Mouse (Mus musculus) forebrain, embryonic 12.5 days (tissue): ENCODE measurements around the gene Gm5662. TPM values are rescaled to one million over a fixed set of nuclear protein-coding genes. Genes with fewer than 3 reads are reported as not detected.
"Not testable (repeated sequence)": the region's sequence is repeated elsewhere in the genome, so short reads cannot be mapped to it uniquely, and the experiment has no call there.

Experiments
- ATAC-seq: fragments of 200-750 bp; cut with Nextera tagmentation; 2 replicates; pipeline ENCODE4 v1.8.0; 2017; ENCODE audit warnings: moderate TSS enrichment; ENCODE audit not compliant: low FRiP score
- H3K27ac ChIP-seq: fragments of 300-500 bp; sonication (generic); 2 replicates; pipeline ENCODE4 v1.5.1; 2016; ENCODE audit warnings: mild to moderate bottlenecking
- H3K27me3 ChIP-seq: fragments of 300-500 bp; sonication (generic); 2 replicates; pipeline ENCODE4 v1.6.1; 2016; ENCODE audit warnings: mild to moderate bottlenecking
- H3K36me3 ChIP-seq: fragments of 300-500 bp; sonication (generic); replicated peaks from 2 replicates; pipeline ENCODE4 v1.6.1; 2016; ENCODE audit warnings: mild to moderate bottlenecking
- H3K4me1 ChIP-seq: fragments of 300-500 bp; sonication (generic); 2 replicates; pipeline ENCODE4 v1.6.1; 2016
- H3K4me2 ChIP-seq: fragments of 300-500 bp; sonication (generic); 2 replicates; pipeline ENCODE4 v1.6.1; 2016; ENCODE audit warnings: mild to moderate bottlenecking, moderate library complexity
- H3K4me3 ChIP-seq: fragments of 300-500 bp; sonication (generic); replicated peaks from 2 replicates; pipeline ENCODE4 v1.5.1; 2016; ENCODE audit warnings: mild to moderate bottlenecking
- H3K9ac ChIP-seq: fragments of 300-500 bp; sonication (generic); 2 replicates; pipeline ENCODE4 v1.6.1; 2016; ENCODE audit warnings: mild to moderate bottlenecking
- H3K9me3 ChIP-seq: fragments of 300-500 bp; sonication (generic); 2 replicates; pipeline ENCODE4 v1.6.1; 2016
- WGBS: fragments of 180-500 bp; shearing (Covaris S2); methylation state at CpG from one replicate; pipeline ENCODE4 v1.1.7; 2016; 5-methylcytosine and 5-hydroxymethylcytosine counted together
- polyA plus RNA-seq: library from polyadenylated mRNA; unstranded; fragments of >200 nt; fragmentation: Nextera tagmentation; extraction: Ambion mirVana; gene quantifications from 2 replicates; pipeline ENCODE4 v1.2.1, GENCODE M21; 2016

Gm5662 gene
- not detected in 2 replicates for polyA plus RNA-seq

DNA sequence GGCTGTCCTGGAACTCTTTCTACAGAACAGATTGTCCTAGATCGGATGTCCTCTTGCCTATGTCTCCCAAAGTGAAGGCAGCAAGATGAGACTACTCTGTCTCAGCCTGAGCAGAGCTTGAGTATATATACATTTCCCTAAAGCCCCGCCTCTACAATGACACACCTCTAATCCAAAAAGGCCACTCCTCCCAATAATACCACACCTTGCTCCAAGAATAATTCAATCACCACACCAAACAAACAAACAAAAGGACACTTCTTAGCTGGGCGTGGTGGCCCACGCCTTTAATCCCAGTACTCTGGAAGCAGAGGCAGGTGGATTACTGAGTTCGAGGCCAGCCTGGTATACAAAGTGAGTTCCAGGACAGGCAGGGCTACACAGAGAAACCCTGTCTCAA is at the start of gene Gm5662:
Gene Gm5662 (minus strand): TSS at position 101 of the 400 bp plus-strand sequence.
- H3K36me3 ChIP-seq, H3K27me3 ChIP-seq, ATAC-seq, H3K4me1 ChIP-seq, H3K27ac ChIP-seq, H3K9me3 ChIP-seq, H3K9ac ChIP-seq, H3K4me3 ChIP-seq, H3K4me2 ChIP-seq: not testable (repeated sequence)
- 89% methylated on average over 5 of the region's 5 CpGs for WGBS

- ATAC-seq, H3K36me3 ChIP-seq, H3K9ac ChIP-seq, H3K4me1 ChIP-seq, H3K27me3 ChIP-seq, H3K9me3 ChIP-seq, H3K4me3 ChIP-seq, H3K27ac ChIP-seq, H3K4me2 ChIP-seq: not testable (repeated sequence)
- WGBS = 89% methylated on average over 2 of the region's 2 CpGs
Measured at GRCm38 (mm10) chr12:88323926-88324325, 49.6 kb upstream of the Gm5662 start, which contains the start of gene Gm5039. TSS of gene Gm5039 (minus strand) at chr12:88324026.

DNA sequence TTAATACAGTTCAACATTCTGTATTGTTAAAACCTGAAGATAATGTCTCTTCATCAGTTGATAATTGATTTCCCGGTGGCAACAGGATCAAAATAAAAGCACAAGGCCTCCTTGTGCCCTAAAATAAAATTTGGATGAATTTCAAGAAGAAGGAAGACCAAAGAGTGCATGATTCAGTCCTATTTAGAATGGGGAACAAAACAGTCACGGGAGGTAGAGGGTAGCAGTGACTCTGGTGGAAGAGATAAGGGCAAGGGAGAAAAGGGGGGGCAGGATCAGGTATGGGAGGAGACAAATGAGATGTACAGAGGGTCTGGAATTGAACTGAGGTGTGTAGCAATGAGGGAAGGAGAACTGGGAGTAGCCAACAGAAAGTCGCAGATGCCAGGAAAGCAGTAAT is 40.3 kb upstream of the Gm5662 start:
- Histone ChIP-seq H3K27ac (no peak overlapping the region), H3K27me3 (no peaks in the 10 kb centered on the region), H3K9ac (no peak overlapping the region), H3K9me3 (no peaks in the 10 kb centered on the region), H3K4me1 (no peaks in the 10 kb centered on the region), H3K4me2 (no peak overlapping the region), H3K4me3 (no peak overlapping the region), H3K36me3 (no peaks in the 10 kb centered on the region)
- no peak for ATAC-seq
- 82% methylated on average over 3 of the region's 3 CpGs for WGBS

DNA sequence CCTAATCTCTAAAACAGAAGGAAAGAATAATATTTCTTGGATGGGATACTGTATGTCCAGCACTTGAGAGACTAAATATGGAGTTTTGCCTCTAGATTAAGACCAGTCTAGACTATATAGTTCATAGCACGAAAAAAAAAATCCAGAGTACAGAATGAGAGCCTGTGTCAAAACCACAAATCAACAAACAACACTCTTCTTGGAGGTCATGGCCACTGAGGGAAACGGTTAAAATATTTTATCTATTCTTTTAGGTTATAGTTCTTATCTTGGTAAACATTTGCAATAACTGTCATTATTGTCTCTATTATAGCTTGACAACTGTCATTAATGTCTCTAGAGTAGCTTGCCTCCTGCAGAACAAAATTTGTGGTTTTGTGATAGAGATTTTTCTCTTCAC is 22.9 kb upstream of the Gm5662 start:
- not testable (repeated sequence) for H3K9ac ChIP-seq, H3K4me1 ChIP-seq, ATAC-seq, H3K27ac ChIP-seq, H3K9me3 ChIP-seq, H3K4me2 ChIP-seq, H3K27me3 ChIP-seq, H3K36me3 ChIP-seq, H3K4me3 ChIP-seq
- 75% methylated on average over 2 of the region's 2 CpGs for WGBS

GRCm38 (mm10) chr12:88293082-88293481 is 18.8 kb upstream of the Gm5662 start:
- not testable (repeated sequence) for H3K4me1 ChIP-seq, ATAC-seq, H3K27ac ChIP-seq, H3K27me3 ChIP-seq, H3K9me3 ChIP-seq, H3K9ac ChIP-seq, H3K36me3 ChIP-seq, H3K4me3 ChIP-seq, H3K4me2 ChIP-seq
- 82% methylated on average over 4 of the region's 4 CpGs for WGBS

DNA sequence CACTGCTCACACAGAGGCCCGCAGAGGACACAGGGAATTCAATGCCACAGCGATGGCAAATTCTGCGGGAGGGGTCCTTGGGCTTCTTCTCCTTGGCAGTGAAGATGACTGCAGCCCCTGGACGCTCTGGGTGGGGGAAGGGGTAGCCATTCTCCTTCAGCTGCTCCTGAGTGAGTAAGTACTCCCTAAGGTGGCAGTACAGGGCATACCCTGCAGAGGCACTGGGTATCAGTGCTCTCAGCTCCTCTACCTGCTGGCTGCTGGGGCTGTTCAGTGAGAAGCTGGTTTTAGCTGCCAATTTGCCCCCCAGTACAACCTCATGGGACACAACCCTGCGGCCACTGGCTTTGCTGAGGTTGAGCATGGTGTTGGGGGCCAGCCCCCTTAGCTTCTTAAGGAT is 10.9 kb upstream of the Gm5662 start:
- H3K27ac ChIP-seq, ATAC-seq, H3K4me3 ChIP-seq, H3K27me3 ChIP-seq, H3K4me1 ChIP-seq, H3K9ac ChIP-seq, H3K4me2 ChIP-seq, H3K9me3 ChIP-seq, H3K36me3 ChIP-seq: not testable (repeated sequence)
- WGBS = 86% methylated on average over 5 of the region's 5 CpGs

DNA sequence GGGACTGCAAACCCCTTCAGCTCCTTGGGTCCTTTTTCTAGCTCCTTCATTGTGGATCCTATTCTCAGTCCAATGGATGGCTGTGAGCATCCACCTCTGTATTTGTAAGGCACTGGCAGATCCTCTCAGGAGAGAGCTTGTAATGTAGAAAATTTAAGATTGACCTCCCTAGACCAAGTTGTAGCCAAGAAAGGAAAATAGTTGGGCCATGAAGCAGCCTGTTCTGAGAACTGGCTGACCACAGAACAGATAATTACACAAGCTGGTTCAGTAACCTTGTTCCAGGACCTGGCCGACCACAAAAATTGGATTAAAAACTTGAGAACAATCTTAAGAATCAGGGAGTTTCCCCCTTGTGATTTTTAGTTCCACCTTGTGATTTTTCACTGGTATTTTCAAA is 17.1 kb downstream of the Gm5662 start:
- Histone ChIP-seq H3K36me3 (no peaks in the 10 kb centered on the region), H3K4me2 (no peak overlapping the region), H3K4me3 (no peak overlapping the region), H3K27me3 (no peaks in the 10 kb centered on the region), H3K9ac (no peak overlapping the region), H3K27ac (no peak overlapping the region), H3K4me1 (no peaks in the 10 kb centered on the region), H3K9me3 (no peaks in the 10 kb centered on the region; the same call in 1 of the 2 replicates)
- 53% methylated on average over 1 of the region's 1 CpGs for WGBS
- ATAC-seq = no peak

- not testable (repeated sequence) for H3K4me3 ChIP-seq, H3K27ac ChIP-seq, H3K36me3 ChIP-seq, H3K9ac ChIP-seq, ATAC-seq, H3K4me2 ChIP-seq, H3K9me3 ChIP-seq, H3K4me1 ChIP-seq, H3K27me3 ChIP-seq
- WGBS = 61% methylated on average over 2 of the region's 2 CpGs
Measured at GRCm38 (mm10) chr12:88255917-88256316, 18.4 kb downstream of the Gm5662 start.

DNA sequence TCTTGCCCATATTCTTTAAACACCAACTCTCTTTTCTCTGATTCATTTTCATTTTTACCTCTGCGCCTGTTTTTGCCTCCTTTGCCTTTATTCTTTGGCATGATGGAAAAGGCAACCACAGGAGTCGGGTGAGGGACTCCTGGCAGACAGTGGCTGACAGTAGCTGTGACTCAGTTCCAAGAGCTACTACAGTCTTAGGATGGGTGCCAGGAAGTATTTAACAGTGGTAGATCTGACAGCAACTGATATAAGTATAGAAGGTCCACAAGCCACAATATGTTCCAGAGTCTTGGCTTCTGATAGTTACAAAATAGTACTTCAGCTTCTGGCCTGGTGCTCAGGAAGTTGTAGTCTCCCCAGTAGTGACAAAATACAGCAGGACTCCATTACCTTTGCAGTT is 24.3 kb downstream of the Gm5662 start, which contains the start of gene Gm8332:
Gene Gm8332 (minus strand): TSS at position 101 of the 400 bp plus-strand sequence.
- not testable (repeated sequence) for ATAC-seq, H3K4me3 ChIP-seq, H3K4me2 ChIP-seq, H3K9me3 ChIP-seq, H3K4me1 ChIP-seq, H3K36me3 ChIP-seq, H3K27ac ChIP-seq, H3K27me3 ChIP-seq, H3K9ac ChIP-seq
- 83% methylated on average over 2 of the region's 2 CpGs for WGBS

DNA sequence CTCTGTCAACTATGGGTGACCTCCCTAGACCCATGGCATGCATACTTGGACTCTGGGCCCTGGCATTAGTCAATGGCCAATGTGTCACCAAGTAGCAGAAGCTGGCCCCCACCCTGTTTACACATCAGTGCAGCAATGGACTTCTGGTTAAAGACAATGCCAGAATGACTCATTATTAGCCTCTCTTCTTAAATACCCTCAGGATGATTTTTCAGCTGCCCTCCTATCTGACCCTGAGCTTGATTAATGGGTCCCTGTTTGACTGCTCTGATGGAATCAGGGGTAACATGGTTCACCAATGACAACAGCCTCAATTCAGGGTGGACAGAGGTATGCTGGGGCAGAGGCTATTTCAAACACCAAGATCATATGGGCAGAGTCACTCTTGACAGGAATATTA is 28.5 kb downstream of the Gm5662 start:
- ATAC-seq, H3K9me3 ChIP-seq, H3K9ac ChIP-seq, H3K36me3 ChIP-seq, H3K4me3 ChIP-seq, H3K4me1 ChIP-seq, H3K27ac ChIP-seq, H3K27me3 ChIP-seq, H3K4me2 ChIP-seq: not testable (repeated sequence)

GRCm38 (mm10) chr12:88242940-88243339 is 31.4 kb downstream of the Gm5662 start:
- not testable (repeated sequence) for H3K27ac ChIP-seq, H3K4me1 ChIP-seq, H3K4me2 ChIP-seq, H3K9me3 ChIP-seq, H3K36me3 ChIP-seq, ATAC-seq, H3K4me3 ChIP-seq, H3K27me3 ChIP-seq, H3K9ac ChIP-seq
- 47% methylated on average over 1 of the region's 1 CpGs for WGBS
